Mouse (Mus musculus): ENCODE data around the gene Armh3. TPM values are rescaled to one million over a fixed set of nuclear protein-coding genes. Genes with fewer than 3 reads are reported as not detected.
A peak's percentile ranks its signal among the peaks of the same experiment; 100 is the strongest.

The Armh3 gene
- polyA plus RNA-seq, 1 experiment from 2014 or later = 17.8 TPM

- Histone ChIP-seq H3K36me3 (ENCODE audit: insufficient read depth) (peaks cover 4% of the 10 kb centered on the region; the same call in 1 of the 2 replicates), H3K4me3 (ENCODE audit: low read depth, low read length) (no peak overlapping the region), H3K4me1 (ENCODE audit: insufficient read depth) (no peaks in the 10 kb centered on the region), H3K9ac (no peak overlapping the region), H3K27me3 (ENCODE audit: insufficient read depth, low read length) (no peaks in the 10 kb centered on the region), H3K9me3 (ENCODE audit: low read depth, low read length) (no peaks in the 10 kb centered on the region), H3K4me2 (no peak overlapping the region), H3K27ac (ENCODE audit: low read depth) (no peak overlapping the region)
- DNase-seq (no peak), ATAC-seq (ENCODE audit: insufficient read depth) (no peak)
- TF ChIP-seq CTCF (IDR thresholded peaks at IDR 0.05; ENCODE audit: low read depth) = no peak
Observed at GRCm38 (mm10) chr19:45984379-45984778, 13.9 kb downstream of the Armh3 start.

GRCm38 (mm10) chr19:45960770-45961169, 37.5 kb downstream of the Armh3 start:
- 43% methylated on average over 5 of the region's 5 CpGs for WGBS
- Histone ChIP-seq H3K27me3 (ENCODE audit: insufficient read depth, low read length) (no peaks in the 10 kb centered on the region), H3K27ac (ENCODE audit: low read depth) (no peak overlapping the region), H3K9me3 (ENCODE audit: low read depth, low read length) (no peaks in the 10 kb centered on the region), H3K9ac (no peak overlapping the region), H3K4me3 (ENCODE audit: low read depth, low read length) (no peak overlapping the region), H3K36me3 (ENCODE audit: insufficient read depth) (peaks cover 51% of the 10 kb centered on the region), H3K4me2 (no peak overlapping the region), H3K4me1 (ENCODE audit: insufficient read depth) (no peaks in the 10 kb centered on the region)
- DNase-seq = no peak
- no peak for ATAC-seq (ENCODE audit: insufficient read depth)
- TF ChIP-seq CTCF (IDR thresholded peaks at IDR 0.05; ENCODE audit: low read depth) = no peak

- Histone ChIP-seq H3K27me3 (ENCODE audit: insufficient read depth, low read length) (no peaks in the 10 kb centered on the region), H3K4me1 (ENCODE audit: insufficient read depth) (no peaks in the 10 kb centered on the region), H3K36me3 (ENCODE audit: insufficient read depth) (peaks cover 38% of the 10 kb centered on the region), H3K4me3 (ENCODE audit: low read depth, low read length) (no peak overlapping the region), H3K27ac (ENCODE audit: low read depth) (no peak overlapping the region), H3K4me2 (no peak overlapping the region), H3K9ac (no peak overlapping the region), H3K9me3 (ENCODE audit: low read depth, low read length) (no peaks in the 10 kb centered on the region)
- no peak for TF ChIP-seq CTCF (IDR thresholded peaks at IDR 0.05; ENCODE audit: low read depth)
- WGBS = 83% methylated on average over 7 of the region's 7 CpGs
- ATAC-seq (ENCODE audit: insufficient read depth) = no peak
- no peak for DNase-seq
Observed at GRCm38 (mm10) chr19:45956736-45957135, 41.6 kb downstream of the Armh3 start.

GRCm38 (mm10) chr19:45953286-45953685, 45.0 kb downstream of the Armh3 start:
- 6% methylated on average over 3 of the region's 3 CpGs for WGBS
- Histone ChIP-seq H3K27ac (ENCODE audit: low read depth) (no peak overlapping the region), H3K27me3 (ENCODE audit: insufficient read depth, low read length) (no peaks in the 10 kb centered on the region), H3K4me2 (no peak overlapping the region), H3K4me1 (ENCODE audit: insufficient read depth) (no peaks in the 10 kb centered on the region), H3K9ac (no peak overlapping the region), H3K4me3 (ENCODE audit: low read depth, low read length) (no peak overlapping the region), H3K9me3 (ENCODE audit: low read depth, low read length) (no peaks in the 10 kb centered on the region), H3K36me3 (ENCODE audit: insufficient read depth) (peaks cover 26% of the 10 kb centered on the region)
- peak; percentile 81 for TF ChIP-seq CTCF (IDR thresholded peaks at IDR 0.05; ENCODE audit: low read depth)
- ATAC-seq (ENCODE audit: insufficient read depth) (no peak), DNase-seq (peak; percentile 78)

- WGBS = 84% methylated on average over 6 of the region's 6 CpGs
- Histone ChIP-seq H3K9me3 (ENCODE audit: low read depth, low read length) (no peaks in the 10 kb centered on the region), H3K9ac (no peak overlapping the region), H3K4me3 (ENCODE audit: low read depth, low read length) (no peak overlapping the region), H3K4me1 (ENCODE audit: insufficient read depth) (no peaks in the 10 kb centered on the region), H3K4me2 (no peak overlapping the region), H3K27ac (ENCODE audit: low read depth) (no peak overlapping the region), H3K27me3 (ENCODE audit: insufficient read depth, low read length) (no peaks in the 10 kb centered on the region), H3K36me3 (ENCODE audit: insufficient read depth) (peaks cover 23% of the 10 kb centered on the region)
- TF ChIP-seq CTCF (IDR thresholded peaks at IDR 0.05; ENCODE audit: low read depth) = no peak
- DNase-seq (no peak), ATAC-seq (ENCODE audit: insufficient read depth) (no peak)
Observed at GRCm38 (mm10) chr19:45949236-45949635, 49.1 kb downstream of the Armh3 start.

- WGBS = 85% methylated on average over 2 of the region's 2 CpGs
- no peaks in the 10 kb centered on the region for H3K9me3 ChIP-seq (ENCODE audit: low read depth, low read length)
- DNase-seq = no peak
Observed at GRCm38 (mm10) chr19:45947764-45948163, 50.5 kb downstream of the Armh3 start.

GRCm38 (mm10) chr19:45947286-45947685, 51.0 kb downstream of the Armh3 start:
- WGBS = 92% methylated on average over 2 of the region's 2 CpGs
- TF ChIP-seq CTCF (IDR thresholded peaks at IDR 0.05; ENCODE audit: low read depth) = no peak

More at GRCm38 (mm10) chr19:45947764-45948163, 50.5 kb downstream of the Armh3 start:
- no peak overlapping the region for H3K4me2 ChIP-seq
- H3K36me3 ChIP-seq (ENCODE audit: insufficient read depth) = peaks cover 28% of the 10 kb centered on the region
- H3K4me3 ChIP-seq (ENCODE audit: low read depth, low read length) = no peak overlapping the region
- no peak for ATAC-seq (ENCODE audit: insufficient read depth)
- H3K4me1 ChIP-seq (ENCODE audit: insufficient read depth) = no peaks in the 10 kb centered on the region
- no peak overlapping the region for H3K27ac ChIP-seq (ENCODE audit: low read depth)
- no peak for TF ChIP-seq CTCF (IDR thresholded peaks at IDR 0.05; ENCODE audit: low read depth)
- H3K27me3 ChIP-seq (ENCODE audit: insufficient read depth, low read length) = no peaks in the 10 kb centered on the region
- no peak overlapping the region for H3K9ac ChIP-seq

GRCm38 (mm10) chr19:45946541-45946940, 51.7 kb downstream of the Armh3 start:
- WGBS = 85% methylated on average over 9 of the region's 9 CpGs
- no peak overlapping the region for H3K4me2 ChIP-seq
- no peak for TF ChIP-seq CTCF (IDR thresholded peaks at IDR 0.05; ENCODE audit: low read depth)
- no peaks in the 10 kb centered on the region for H3K9me3 ChIP-seq (ENCODE audit: low read depth, low read length)
- H3K27me3 ChIP-seq (ENCODE audit: insufficient read depth, low read length) = no peaks in the 10 kb centered on the region
- ATAC-seq (ENCODE audit: insufficient read depth) = no peak
- H3K36me3 ChIP-seq (ENCODE audit: insufficient read depth) = peaks cover 21% of the 10 kb centered on the region
- H3K4me3 ChIP-seq (ENCODE audit: low read depth, low read length) = no peak overlapping the region
- H3K9ac ChIP-seq = no peak overlapping the region
- no peak for DNase-seq
- H3K27ac ChIP-seq (ENCODE audit: low read depth) = no peak overlapping the region
- no peaks in the 10 kb centered on the region for H3K4me1 ChIP-seq (ENCODE audit: insufficient read depth)

More at GRCm38 (mm10) chr19:45947286-45947685, 51.0 kb downstream of the Armh3 start:
- DNase-seq (no peak), ATAC-seq (ENCODE audit: insufficient read depth) (no peak)
- no peak overlapping the region for H3K4me2 ChIP-seq
- H3K4me3 ChIP-seq (ENCODE audit: low read depth, low read length) = no peak overlapping the region
- H3K4me1 ChIP-seq (ENCODE audit: insufficient read depth) = no peaks in the 10 kb centered on the region
- no peak overlapping the region for H3K27ac ChIP-seq (ENCODE audit: low read depth)
- H3K27me3 ChIP-seq (ENCODE audit: insufficient read depth, low read length) = no peaks in the 10 kb centered on the region
- peaks cover 24% of the 10 kb centered on the region for H3K36me3 ChIP-seq (ENCODE audit: insufficient read depth)
- H3K9ac ChIP-seq = no peak overlapping the region
- H3K9me3 ChIP-seq (ENCODE audit: low read depth, low read length) = no peaks in the 10 kb centered on the region

Data from lung, embryonic 14.5 days (tissue).